Mouse (Mus musculus) left cerebral cortex, postnatal 4 days (tissue): Measurements from ENCODE around the gene Lama2. TPM values are rescaled to one million over a fixed set of nuclear protein-coding genes. Genes with fewer than 3 reads are reported as not detected.

ENCODE experiments used
- DNase-seq: peaks from one replicate; pipeline ENCODE4 v3.0.0-alpha.2; 2022
- intact Hi-C: fragments of 180-260 bp; cut with DNase I; formaldehyde crosslinking; loops from one replicate; pipeline ENCODE4 v1.15.1; 2025
- total RNA-seq, 2 experiments: library from RNA; stranded (reverse); gene quantifications; 2 replicates each; pipeline ENCODE4 v1.2.3; 2021

Gene Lama2
- total RNA-seq, result 10 to 100 TPM; 12.3 to 15.2 TPM

- no peak for DNase-seq
- intact Hi-C loops, result no loop called here
Observed at GRCm38 (mm10) chr10:27619658-27620057, at the start of gene Lama2. Gene Lama2 (minus strand): TSS chr10:27619758.

GRCm38 (mm10) chr10:27664391-27664790, 44.8 kb upstream of the Lama2 start:
- DNase-seq, result no peak
- intact Hi-C loops, result no loop called here

- intact Hi-C loops, result no loop called here
- no peak for DNase-seq
Observed at GRCm38 (mm10) chr10:27663396-27663795, 43.8 kb upstream of the Lama2 start.

- intact Hi-C loops, result no loop called here
- DNase-seq, result no peak
Observed at GRCm38 (mm10) chr10:27654164-27654563, 34.6 kb upstream of the Lama2 start.

- DNase-seq, result no peak
- intact Hi-C loops, result no loop called here
Observed at GRCm38 (mm10) chr10:27652694-27653335, 33.3 kb upstream of the Lama2 start.

GRCm38 (mm10) chr10:27635721-27636120, 16.2 kb upstream of the Lama2 start:
- intact Hi-C loops, result no loop called here
- DNase-seq, result no peak

- no peak for DNase-seq
Observed at GRCm38 (mm10) chr10:27631002-27631401, 11.4 kb upstream of the Lama2 start.

GRCm38 (mm10) chr10:27621697-27622449, 2.3 kb upstream of the Lama2 start:
- intact Hi-C loops, result no loop called here

More at GRCm38 (mm10) chr10:27631002-27631401, 11.4 kb upstream of the Lama2 start:
- intact Hi-C loops, result no loop called here

GRCm38 (mm10) chr10:27617522-27618020, 2.0 kb downstream of the Lama2 start:
- intact Hi-C loops, result no loop called here
- no peak for DNase-seq

More at GRCm38 (mm10) chr10:27621697-27622449, 2.3 kb upstream of the Lama2 start:
- DNase-seq, result no peak

- intact Hi-C loops, result no loop called here
- DNase-seq, result peak; percentile 21
Observed at GRCm38 (mm10) chr10:27616641-27617415, 2.7 kb downstream of the Lama2 start.

- intact Hi-C loops, result no loop called here
Observed at GRCm38 (mm10) chr10:27595675-27596074, 23.9 kb downstream of the Lama2 start.

GRCm38 (mm10) chr10:27533217-27533616, 86.3 kb downstream of the Lama2 start:
- intact Hi-C loops, result no loop called here
- DNase-seq, result no peak

More at GRCm38 (mm10) chr10:27595675-27596074, 23.9 kb downstream of the Lama2 start:
- no peak for DNase-seq

GRCm38 (mm10) chr10:27508847-27509459, 110.6 kb downstream of the Lama2 start:
- no peak for DNase-seq
- intact Hi-C loops, result loop anchor here (10.0 kb wide), 1 partner anchor 556 kb away; no protein-coding TSS in a partner anchor

GRCm38 (mm10) chr10:27500863-27501262, 118.7 kb downstream of the Lama2 start:
- peak; percentile 2 for DNase-seq

GRCm38 (mm10) chr10:27488452-27488851, 131.1 kb downstream of the Lama2 start:
- no peak for DNase-seq
- intact Hi-C loops, result no loop called here

More at GRCm38 (mm10) chr10:27500863-27501262, 118.7 kb downstream of the Lama2 start:
- intact Hi-C loops, result loop anchor here (10.0 kb wide), 1 partner anchor 564 kb away; no protein-coding TSS in a partner anchor

GRCm38 (mm10) chr10:27484041-27484440, 135.5 kb downstream of the Lama2 start:
- intact Hi-C loops, result no loop called here
- no peak for DNase-seq

- no peak for DNase-seq
- intact Hi-C loops, result no loop called here
Observed at GRCm38 (mm10) chr10:27475540-27475939, 144.0 kb downstream of the Lama2 start.

GRCm38 (mm10) chr10:27468274-27468673, 151.3 kb downstream of the Lama2 start:
- intact Hi-C loops, result no loop called here
- DNase-seq, result no peak

- intact Hi-C loops, result no loop called here
- no peak for DNase-seq
Observed at GRCm38 (mm10) chr10:27413583-27414465, 205.7 kb downstream of the Lama2 start.
